Mouse (Mus musculus): ENCODE data around the gene Ankrd63.

DNA sequence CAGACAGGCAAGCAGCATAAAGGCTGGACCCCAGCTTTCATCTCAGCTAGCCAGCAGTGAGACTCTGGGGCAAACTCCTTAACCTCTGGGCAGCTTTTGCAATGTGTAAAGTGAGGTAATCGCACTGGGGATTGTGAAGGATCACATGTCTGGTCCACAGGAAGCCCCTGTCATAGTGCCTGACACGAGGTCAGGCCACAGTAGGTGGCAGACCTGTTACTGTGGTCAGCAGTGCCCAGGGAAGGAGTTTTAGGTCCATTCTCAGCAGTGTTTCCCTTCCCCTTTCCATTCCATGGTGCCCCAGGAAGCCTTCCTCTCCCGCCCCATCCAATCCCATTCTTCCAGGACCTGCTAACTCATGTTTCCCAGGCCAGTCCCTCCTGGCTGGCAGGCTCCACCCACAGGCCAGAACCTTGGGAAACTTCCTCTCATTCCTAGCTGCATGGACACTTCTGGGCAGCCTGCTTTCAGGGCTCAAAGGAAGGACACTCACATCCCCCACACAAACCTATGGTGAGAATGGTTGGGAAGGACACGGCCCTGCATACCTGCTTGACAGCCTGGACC lies 6.0 kb upstream of the Ankrd63 start:
- TF ChIP-seq CTCF (IDR thresholded peaks at IDR 0.05; ENCODE audit: insufficient read depth, low read length) (no peak), POLR2A (IDR thresholded peaks at IDR 0.05; ENCODE audit: borderline replicate concordance, extremely low read depth, low read depth, low read length) (no peak)

All from lung, adult 2 months (tissue).